Mouse (Mus musculus) heart, embryonic 10.5 days (tissue): ENCODE data around the gene Ssr2. TPM values are rescaled to one million over a fixed set of nuclear protein-coding genes. Genes with fewer than 3 reads are reported as not detected.

Experiments used
- DNase-seq: peaks from one replicate; pipeline ENCODE4 v3.0.0-alpha.2; 2017; ENCODE audit warnings: low spot score
- H3K27ac ChIP-seq: fragments of 300-500 bp; sonication (generic); 2 replicates; pipeline ENCODE4 v1.5.1; 2016; ENCODE audit warnings: mild to moderate bottlenecking
- H3K27me3 ChIP-seq: fragments of 300-500 bp; sonication (generic); 2 replicates; pipeline ENCODE4 v1.6.1; 2016; ENCODE audit warnings: mild to moderate bottlenecking; ENCODE audit not compliant: poor library complexity, insufficient read depth, severe bottlenecking
- H3K36me3 ChIP-seq: fragments of 300-500 bp; sonication (generic); 2 replicates; pipeline ENCODE4 v1.6.1; 2016; ENCODE audit warnings: mild to moderate bottlenecking, moderate library complexity
- H3K4me1 ChIP-seq: fragments of 300-500 bp; sonication (generic); 2 replicates; pipeline ENCODE4 v1.6.1; 2016; ENCODE audit warnings: mild to moderate bottlenecking
- H3K4me3 ChIP-seq: fragments of 300-500 bp; sonication (generic); 2 replicates; pipeline ENCODE4 v1.5.1; 2016; ENCODE audit warnings: mild to moderate bottlenecking, moderate library complexity
- H3K9me3 ChIP-seq: fragments of 300-500 bp; sonication (generic); 2 replicates; pipeline ENCODE4 v1.6.1; 2016; ENCODE audit warnings: mild to moderate bottlenecking, moderate library complexity
- WGBS: fragments of 180-500 bp; shearing (Covaris S2); methylation state at CpG from one replicate; pipeline ENCODE4 v1.1.7; 2016; 5-methylcytosine and 5-hydroxymethylcytosine counted together
- polyA plus RNA-seq: library from polyadenylated mRNA; unstranded; fragments of >200 nt; fragmentation: Nextera tagmentation; extraction: Ambion mirVana; gene quantifications from 2 replicates; pipeline ENCODE4 v1.2.1, GENCODE M21; 2016

Ssr2 gene
- polyA plus RNA-seq, 1 experiment from 2014 or later, result 207 TPM

- Histone ChIP-seq H3K4me1 (peaks cover 85% of the 10 kb centered on the region), H3K9me3 (no peaks in the 10 kb centered on the region), H3K4me3 (peak overlapping the region; percentile 12; the same call in 1 of the 2 replicates), H3K27ac (peak overlapping the region; percentile 99), H3K36me3 (no peaks in the 10 kb centered on the region; the same call in 1 of the 2 replicates), H3K27me3 (no peaks in the 10 kb centered on the region)
- WGBS, result 41% methylated on average over 9 of the region's 9 CpGs
- DNase-seq, result no peak
Observed at GRCm38 (mm10) chr3:88619113-88620097, 43.7 kb downstream of the Ssr2 start.

DNA sequence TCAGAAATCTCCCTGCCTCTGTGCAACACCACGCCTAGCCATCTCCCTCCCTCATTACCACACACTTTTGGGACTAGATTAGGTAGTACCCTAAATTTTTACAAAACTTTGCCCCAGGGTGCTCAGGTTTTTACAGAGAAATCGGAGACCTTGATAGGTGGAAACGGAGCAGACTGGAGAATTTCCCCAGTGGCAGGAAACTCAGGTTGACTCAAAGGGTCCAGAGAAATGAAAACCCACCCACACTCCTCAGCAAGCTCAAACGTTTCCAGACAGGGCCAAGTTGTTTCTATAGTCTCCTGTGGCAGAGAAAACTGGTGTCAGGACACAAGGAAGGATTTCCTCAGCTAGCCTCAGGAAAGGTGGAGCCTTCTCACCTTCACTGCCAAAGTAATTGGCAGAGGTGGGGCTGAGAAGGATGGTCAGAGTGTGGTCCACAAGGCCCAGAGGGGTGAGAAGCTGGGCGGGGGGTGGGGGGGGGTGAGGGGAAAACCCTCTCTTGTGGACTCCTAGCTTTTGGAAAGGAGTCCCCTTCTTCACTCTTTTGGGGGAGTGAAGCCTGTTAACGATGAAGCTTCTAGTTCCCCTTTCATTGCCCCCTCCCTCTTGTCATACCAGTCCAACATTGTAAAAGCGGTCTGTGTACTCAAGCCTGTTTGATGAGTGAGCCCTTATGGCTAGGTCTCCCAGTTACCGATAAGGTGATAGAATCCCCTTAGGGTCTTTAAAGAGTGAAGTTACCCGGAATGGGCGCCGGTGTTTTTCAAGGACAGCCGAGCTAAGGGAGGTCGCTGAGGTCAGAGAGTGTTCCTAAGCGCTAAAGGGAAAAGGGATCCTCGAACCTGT lies 44.7 kb downstream of the Ssr2 start:
- Histone ChIP-seq H3K9me3 (no peaks in the 10 kb centered on the region), H3K4me1 (peaks cover 86% of the 10 kb centered on the region), H3K36me3 (peaks cover 8% of the 10 kb centered on the region), H3K27ac (peak overlapping the region; percentile 99), H3K27me3 (no peaks in the 10 kb centered on the region), H3K4me3 (peak overlapping the region; percentile 90)
- 9% methylated on average over 15 of the region's 15 CpGs for WGBS
- no peak for DNase-seq

GRCm38 (mm10) chr3:88620992-88621536 lies 45.4 kb downstream of the Ssr2 start:
- Histone ChIP-seq H3K9me3 (no peaks in the 10 kb centered on the region), H3K36me3 (peaks cover 11% of the 10 kb centered on the region), H3K4me1 (peaks cover 86% of the 10 kb centered on the region), H3K4me3 (peak overlapping the region; percentile 90), H3K27ac (peak overlapping the region; percentile 99), H3K27me3 (no peaks in the 10 kb centered on the region)
- DNase-seq, result peak; percentile 90
- under 1% methylated on average over 64 of the region's 64 CpGs for WGBS

DNA sequence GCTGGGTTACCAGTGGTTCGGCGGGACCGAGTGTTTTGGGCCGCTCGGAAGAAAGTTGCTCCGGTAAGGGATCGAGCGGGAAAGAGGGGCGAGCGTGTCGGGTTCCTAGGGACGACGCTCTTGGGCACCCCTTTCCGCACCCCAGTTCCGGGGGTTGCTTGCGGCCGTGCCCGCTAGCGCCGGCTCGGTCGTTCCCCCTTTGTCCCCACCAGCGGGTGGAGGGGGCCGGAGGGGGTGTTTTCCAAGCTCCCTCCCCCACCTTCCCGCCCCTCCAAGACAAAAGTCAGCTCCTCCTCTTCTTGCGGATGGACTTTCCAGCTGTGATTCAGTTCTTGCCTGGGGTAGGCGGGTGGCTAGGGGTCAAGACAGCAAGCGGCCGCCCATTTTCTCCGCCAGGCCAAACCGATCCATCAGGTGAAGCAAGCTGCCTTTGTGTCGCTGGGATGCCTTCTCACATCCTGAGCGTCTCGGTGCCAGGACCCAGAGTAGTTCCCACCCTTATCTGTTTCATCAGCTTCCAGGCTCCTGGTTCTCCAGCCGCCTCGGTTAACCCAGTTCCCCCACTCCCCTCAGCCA lies 45.9 kb downstream of the Ssr2 start:
- peaks cover 86% of the 10 kb centered on the region for H3K4me1 ChIP-seq

GRCm38 (mm10) chr3:88622113-88622940 lies 46.7 kb downstream of the Ssr2 start:
- Histone ChIP-seq H3K9me3 (no peaks in the 10 kb centered on the region), H3K4me3 (peak overlapping the region; percentile 90), H3K36me3 (peaks cover 19% of the 10 kb centered on the region), H3K27ac (peak overlapping the region; percentile 99), H3K4me1 (peaks cover 86% of the 10 kb centered on the region), H3K27me3 (no peaks in the 10 kb centered on the region)
- no peak for DNase-seq
- WGBS, result under 1% methylated on average over 24 of the region's 24 CpGs

More for the DNA sequence above, 45.9 kb downstream of the Ssr2 start:
- Histone ChIP-seq H3K36me3 (peaks cover 17% of the 10 kb centered on the region), H3K27me3 (no peaks in the 10 kb centered on the region), H3K9me3 (no peaks in the 10 kb centered on the region), H3K4me3 (peak overlapping the region; percentile 90), H3K27ac (peak overlapping the region; percentile 99)
- DNase-seq, result no peak
- WGBS, result under 1% methylated on average over 36 of the region's 36 CpGs

GRCm38 (mm10) chr3:88622941-88623345 lies 47.3 kb downstream of the Ssr2 start:
- Histone ChIP-seq H3K27me3 (no peaks in the 10 kb centered on the region), H3K4me1 (peaks cover 85% of the 10 kb centered on the region), H3K36me3 (peaks cover 24% of the 10 kb centered on the region), H3K27ac (peak overlapping the region; percentile 99), H3K4me3 (peak overlapping the region; percentile 90), H3K9me3 (no peaks in the 10 kb centered on the region)
- WGBS, result 0% methylated on average over 4 of the region's 6 CpGs
- no peak for DNase-seq

GRCm38 (mm10) chr3:88623346-88624135 lies 47.9 kb downstream of the Ssr2 start:
- H3K4me3 ChIP-seq, result peak overlapping the region; percentile 90
- 5% methylated on average over 15 of the region's 15 CpGs for WGBS
- H3K27ac ChIP-seq, result peak overlapping the region; percentile 99
- DNase-seq, result no peak
- H3K27me3 ChIP-seq, result no peaks in the 10 kb centered on the region
- peaks cover 29% of the 10 kb centered on the region for H3K36me3 ChIP-seq
- peaks cover 85% of the 10 kb centered on the region for H3K4me1 ChIP-seq
- H3K9me3 ChIP-seq, result no peaks in the 10 kb centered on the region

- no peaks in the 10 kb centered on the region for H3K27me3 ChIP-seq
- DNase-seq, result no peak
- H3K9me3 ChIP-seq, result no peaks in the 10 kb centered on the region
- peaks cover 37% of the 10 kb centered on the region for H3K36me3 ChIP-seq
- H3K4me1 ChIP-seq, result peaks cover 85% of the 10 kb centered on the region
- H3K4me3 ChIP-seq, result peak overlapping the region; percentile 90
- peak overlapping the region; percentile 99 for H3K27ac ChIP-seq
- WGBS, result 47% methylated on average over 4 of the region's 4 CpGs
Observed at GRCm38 (mm10) chr3:88624324-88624723, 48.6 kb downstream of the Ssr2 start.

GRCm38 (mm10) chr3:88624951-88625350 lies 49.3 kb downstream of the Ssr2 start:
- DNase-seq, result no peak
- WGBS, result 29% methylated on average over 2 of the region's 2 CpGs
- no peaks in the 10 kb centered on the region for H3K27me3 ChIP-seq
- peak overlapping the region; percentile 99 for H3K27ac ChIP-seq
- H3K4me3 ChIP-seq, result peak overlapping the region; percentile 90
- H3K4me1 ChIP-seq, result peaks cover 85% of the 10 kb centered on the region
- H3K36me3 ChIP-seq, result peaks cover 43% of the 10 kb centered on the region
- H3K9me3 ChIP-seq, result no peaks in the 10 kb centered on the region

GRCm38 (mm10) chr3:88625531-88625930 lies 49.9 kb downstream of the Ssr2 start:
- no peaks in the 10 kb centered on the region for H3K27me3 ChIP-seq
- peak overlapping the region; percentile 72; the same call in 1 of the 2 replicates for H3K27ac ChIP-seq
- H3K36me3 ChIP-seq, result peaks cover 49% of the 10 kb centered on the region
- H3K4me3 ChIP-seq, result no peak overlapping the region
- DNase-seq, result no peak
- peaks cover 85% of the 10 kb centered on the region for H3K4me1 ChIP-seq
- H3K9me3 ChIP-seq, result no peaks in the 10 kb centered on the region
- 85% methylated on average over 7 of the region's 7 CpGs for WGBS

DNA sequence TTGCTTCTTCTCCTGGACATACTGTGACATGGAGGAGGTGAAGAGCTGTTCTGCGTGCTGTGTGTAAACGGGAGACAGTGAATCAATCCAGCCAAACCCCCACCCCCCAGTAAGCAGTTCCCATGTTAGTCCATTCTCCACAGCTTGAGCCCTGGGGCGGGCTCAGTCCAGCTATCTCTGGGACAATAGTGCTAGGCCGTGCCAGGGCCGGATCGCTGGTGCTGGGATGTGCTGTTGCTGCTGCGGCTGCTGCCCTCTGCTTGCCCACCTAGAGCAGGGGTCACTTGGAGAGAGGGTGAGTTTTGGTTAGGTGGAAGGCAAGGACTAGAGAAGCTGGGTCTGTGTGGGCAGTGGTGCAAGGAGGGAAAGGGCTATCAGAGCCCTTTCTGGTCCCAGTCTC lies 50.6 kb downstream of the Ssr2 start:
- Histone ChIP-seq H3K9me3 (no peaks in the 10 kb centered on the region), H3K27me3 (no peaks in the 10 kb centered on the region), H3K27ac (peak overlapping the region; percentile 72; the same call in 1 of the 2 replicates), H3K36me3 (peaks cover 57% of the 10 kb centered on the region), H3K4me3 (peak overlapping the region; percentile 19; the same call in 1 of the 2 replicates), H3K4me1 (peaks cover 88% of the 10 kb centered on the region)
- 65% methylated on average over 7 of the region's 7 CpGs for WGBS
- no peak for DNase-seq
